Mouse (Mus musculus) embryonic fibroblast, embryonic 13.5 days (primary cell): ENCODE measurements at regions not wholly inside any gene's neighbourhood (a gene's known extent, or its start where the extent isn't known, plus 50 kb on each side); places are given as distances from the start of the nearest gene placed in this dataset.
"Not testable (repeated sequence)": the region's sequence is repeated elsewhere in the genome, so short reads cannot be mapped to it uniquely, and the experiment has no call there.

Experiments used
- CTCF ChIP-seq: IDR thresholded peaks from 2 replicates; pipeline ENCODE4 v1.5.1; 2011; ENCODE audit warnings: mild to moderate bottlenecking, control low read depth, low read length, moderate library complexity, borderline replicate concordance; ENCODE audit not compliant: insufficient read depth
- POLR2A ChIP-seq: IDR thresholded peaks from 2 replicates; pipeline ENCODE4 v1.6.1; 2011; ENCODE audit warnings: low read depth, mild to moderate bottlenecking, control low read depth, low read length, moderate library complexity

GRCm38 (mm10) chr15:62252078-62252833 lies 1329.4 kb upstream of the A1bg start:
- not testable (repeated sequence) for TF ChIP-seq CTCF, POLR2A
